17 mouse cellular contexts compared by ENCODE assay signal in genomic region chr14:31403556-31403955, GRCm38 (mm10). TPM values are rescaled to one million over a fixed set of nuclear protein-coding genes. Genes with fewer than 3 reads are reported as not detected.
A peak's percentile ranks its signal among the peaks of the same experiment; 100 is the strongest.
DNase-seq lines count a peak whose midpoint lies in the region; ATAC-seq and TF ChIP-seq lines count a peak whose summit lies in the region.
"Had no signal": no experiment of that assay in that cellular context is flagged by ENCODE, and none has a peak within 500 bp of the region (broad histone marks: within the 10 kb centered on the region; RNA-seq: fewer than 3 reads in every experiment).

No protein-coding gene starts in this region.

- H3K4me1 ChIP-seq in cerebellum, adult 2 months (ENCODE audit: control insufficient read depth, insufficient read depth, low read length) = peaks cover 78% of the 10 kb centered on the region
- peaks cover 82% of the 10 kb centered on the region for H3K4me1 ChIP-seq in heart, embryonic 15.5 days (replicated peaks)
- peaks cover 29% of the 10 kb centered on the region for H3K4me1 ChIP-seq in embryonic fibroblast, embryonic 13.5 days (ENCODE audit: control insufficient read depth, insufficient read depth, low read length)
- peaks cover 68% of the 10 kb centered on the region for H3K4me1 ChIP-seq in liver, embryonic 16.5 days (ENCODE audit: control insufficient read depth, low read depth, low read length)
- H3K4me1 ChIP-seq: forebrain, embryonic 13.5 days; midbrain, embryonic 15.5 days had no signal

- H3K27me3 ChIP-seq in cerebellum, adult 2 months (ENCODE audit: control insufficient read depth, insufficient read depth, low read length) = no peaks in the 10 kb centered on the region
- H3K27me3 ChIP-seq in heart, embryonic 15.5 days = no peaks in the 10 kb centered on the region
- H3K27me3 ChIP-seq in liver, embryonic 16.5 days (ENCODE audit: control insufficient read depth, insufficient read depth, low read depth, low read length) = no peaks in the 10 kb centered on the region
- H3K27me3 ChIP-seq: forebrain, embryonic 13.5 days; midbrain, embryonic 15.5 days; stomach, embryonic 15.5 days had no signal

- no peaks in the 10 kb centered on the region for H3K9me3 ChIP-seq in heart, embryonic 15.5 days (replicated peaks)
- no peaks in the 10 kb centered on the region for H3K9me3 ChIP-seq in liver, embryonic 16.5 days (replicated peaks; ENCODE audit: control insufficient read depth, low read length)
- H3K9me3 ChIP-seq: forebrain, embryonic 13.5 days; midbrain, embryonic 15.5 days; stomach, embryonic 15.5 days had no signal

- H3K36me3 ChIP-seq in heart, embryonic 15.5 days = no peaks in the 10 kb centered on the region
- no peaks in the 10 kb centered on the region for H3K36me3 ChIP-seq in liver, embryonic 16.5 days (ENCODE audit: control insufficient read depth, insufficient read depth)
- H3K36me3 ChIP-seq: midbrain, embryonic 15.5 days; stomach, embryonic 15.5 days had no signal

- no peak for TF ChIP-seq CTCF in cerebellum, adult 2 months (IDR thresholded peaks at IDR 0.05; ENCODE audit: borderline replicate concordance, insufficient read depth, low read depth, low read length)
- no peak for TF ChIP-seq CTCF in embryonic fibroblast, embryonic 13.5 days (IDR thresholded peaks at IDR 0.05; ENCODE audit: borderline replicate concordance, insufficient read depth, low read length)

- no peak for ATAC-seq in heart, embryonic 15.5 days (replicated peaks; ENCODE audit: insufficient number of reproducible peaks, insufficient read depth, low FRiP score, low read depth)
- ATAC-seq in liver, embryonic 16.5 days (ENCODE audit: low read depth) = no peak
- ATAC-seq: forebrain, embryonic 13.5 days; midbrain, embryonic 15.5 days had no signal

- 19% methylated on average over 9 of the region's 9 CpGs for WGBS in cerebellum, adult 2 months
- 24% methylated on average over 9 of the region's 9 CpGs for WGBS in heart, embryonic 15.5 days
- WGBS in liver, embryonic 16.5 days (ENCODE audit: insufficient replicate concordance) = 64% methylated on average over 9 of the region's 9 CpGs

- H3K4me3 ChIP-seq in cerebellum, adult 2 months (replicated peaks; ENCODE audit: insufficient read depth, low read depth, low read length) = no peak overlapping the region
- no peak overlapping the region for H3K4me3 ChIP-seq in heart, embryonic 15.5 days
- no peak overlapping the region for H3K4me3 ChIP-seq in embryonic fibroblast, embryonic 13.5 days (ENCODE audit: insufficient read depth, low read length)
- H3K4me3 ChIP-seq in liver, embryonic 16.5 days (ENCODE audit: low read depth, low read length) = no peak overlapping the region
- H3K4me3 ChIP-seq: forebrain, embryonic 13.5 days; midbrain, embryonic 15.5 days; stomach, embryonic 15.5 days had no signal

- H3K27ac ChIP-seq in cerebellum, adult 2 months (ENCODE audit: insufficient read depth, low read length) = peak overlapping the region; percentile 39; the same call in 1 of the 2 replicates
- peak overlapping the region; percentile 62 for H3K27ac ChIP-seq in heart, embryonic 15.5 days
- peak overlapping the region; percentile 83 for H3K27ac ChIP-seq in embryonic fibroblast, embryonic 13.5 days (ENCODE audit: insufficient read depth, low read length)
- H3K27ac ChIP-seq in liver, embryonic 16.5 days (ENCODE audit: low read length) = 0 out of 2 replicates have a peak overlapping the region, but pooled peaks have one; percentile 7
- H3K27ac ChIP-seq: forebrain, embryonic 13.5 days; midbrain, embryonic 15.5 days; stomach, embryonic 15.5 days had no signal

- H3K4me2 ChIP-seq in heart, embryonic 15.5 days = peak overlapping the region; percentile 38; the same call in 1 of the 2 replicates
- peak overlapping the region; percentile 40 for H3K4me2 ChIP-seq in liver, embryonic 16.5 days (ENCODE audit: low read depth, low read length)
- H3K4me2 ChIP-seq: forebrain, embryonic 13.5 days; lung, embryonic 14.5 days; midbrain, embryonic 15.5 days; stomach, embryonic 15.5 days had no signal

- DNase-seq in cerebellum, adult 2 months = peak; percentile 63 to 70
- no peak for DNase-seq in cerebellum, postnatal 4 days (ENCODE audit: low spot score in 2 of 2)
- no peak for DNase-seq in heart, adult 9 months (ENCODE audit: low spot score in 2 of 2)
- no peak for DNase-seq in layer of hippocampus, adult 8-10 months (ENCODE audit: low spot score in 2 of 2)
- DNase-seq in urinary bladder, adult 2 months (ENCODE audit: low spot score) = no peak
- DNase-seq: adrenal gland, adult 8-10 months; kidney, adult 11 months; kidney, postnatal 4 days; lung, embryonic 14.5 days; right cerebral cortex, postnatal 4 days; thymus, postnatal 36 days had no signal

- no peak overlapping the region for H3K9ac ChIP-seq in heart, embryonic 15.5 days
- H3K9ac ChIP-seq in liver, embryonic 16.5 days (ENCODE audit: low read depth, low read length) = no peak overlapping the region
- H3K9ac ChIP-seq: forebrain, embryonic 13.5 days; lung, embryonic 14.5 days; midbrain, embryonic 15.5 days; stomach, embryonic 15.5 days had no signal

- no peak for TF ChIP-seq POLR2A in cerebellum, adult 2 months (IDR thresholded peaks at IDR 0.05; ENCODE audit: borderline replicate concordance, insufficient read depth, low read length)
- TF ChIP-seq POLR2A in embryonic fibroblast, embryonic 13.5 days (IDR thresholded peaks at IDR 0.05; ENCODE audit: low read depth, low read length) = no peak

RNA-seq across cellular contexts. Expression of gene Sh3bp5, which starts 32.3 kb away (rescaled TPM):
- polyA plus RNA-seq in cerebellum, adult 2 months (2012; rRNA removed) = 72.9 and 77.1 TPM in 2 replicates
- 21.4 and 28.4 TPM in 2 replicates for polyA plus RNA-seq in heart, embryonic 15.5 days (2015; fragmentation: Nextera tagmentation; extraction: Ambion mirVana)
- 25.0 and 29.1 TPM in 2 replicates for polyA plus RNA-seq in embryonic fibroblast, embryonic 13.5 days (2011; ENCODE audit: insufficient read length, low read depth, missing spikeins)
- polyA plus RNA-seq in liver, embryonic 16.5 days (2015; fragmentation: Nextera tagmentation; extraction: Ambion mirVana) = 19.3 and 22.1 TPM in 2 replicates
- total RNA-seq in layer of hippocampus, adult 8-10 months (2022) = 100 to 1,000 TPM; 105 to 134 (median 117) TPM
- polyA plus RNA-seq in urinary bladder, adult 2 months (2012; rRNA removed) = 36.1 and 37.0 TPM in 2 replicates

Comparison
In these comparisons a context has a peak if more than half of its experiments do, and no peak if none do; other contexts are left out.
1. DNase-seq: peak in cerebellum, adult 2 months (2 of 2); none in cerebellum, postnatal 4 days (0 of 2), heart, adult 9 months (0 of 2), layer of hippocampus, adult 8-10 months (0 of 2) and urinary bladder, adult 2 months (single experiment).
2. H3K27ac ChIP-seq: peak in every context shown above with its lines; median percentile 83 in embryonic fibroblast, embryonic 13.5 days; 62 in heart, embryonic 15.5 days; 39 in cerebellum, adult 2 months; 7 in liver, embryonic 16.5 days.